Mouse (Mus musculus): Measurements from ENCODE around the gene Vamp8. TPM values are rescaled to one million over a fixed set of nuclear protein-coding genes. Genes with fewer than 3 reads are reported as not detected.

Gene Vamp8
- 10 to 100 TPM; 48.5 to 50.0 TPM for total RNA-seq (2021)
- long read RNA-seq, experiment 1, transcript Vamp8-202 (2 exons, 2,076 nt) = minor isoform, 12 of 102 reads
- long read RNA-seq, experiment 1, transcript Vamp8-201 (3 exons, 820 nt) = major isoform, 81 of 102 reads
- long read RNA-seq, experiment 1, partial matches to known transcripts = 4 of 102 reads
- long read RNA-seq, experiment 1, other reads (novel, unspliced or antisense) = 5 of 102 reads
- long read RNA-seq, experiment 2, transcript Vamp8-201 (3 exons, 820 nt) = major isoform, 93 of 116 reads
- long read RNA-seq, experiment 2, transcript Vamp8-202 (2 exons, 2,076 nt) = minor isoform, 15 of 116 reads
- long read RNA-seq, experiment 2, partial matches to known transcripts = 0 of 116 reads
- long read RNA-seq, experiment 2, other reads (novel, unspliced or antisense) = 8 of 116 reads

- intact Hi-C loops (cut with DNase I) = no loop called here
- peak; percentile 87 to 88 for DNase-seq
These were observed at the start of gene Vamp8 for GRCm38 (mm10) chr6:72389941-72390771. Gene Vamp8 (minus strand): TSS chr6:72390703.

GRCm38 (mm10) chr6:72439355-72440185, 49.1 kb upstream of the Vamp8 start, which contains the start of gene Mat2a:
Gene Mat2a (minus strand): TSS chr6:72439558.
- peak; percentile 91 to 92 for DNase-seq
- intact Hi-C loops (cut with DNase I) = loop anchor here (5.0 kb wide), 2 partner anchors 33 to 78 kb away; no protein-coding TSS in a partner anchor

GRCm38 (mm10) chr6:72438862-72439354, 48.4 kb upstream of the Vamp8 start:
- peak; percentile 89 to 90 for DNase-seq

GRCm38 (mm10) chr6:72438226-72438625, 47.7 kb upstream of the Vamp8 start:
- intact Hi-C loops (cut with DNase I) = loop anchor here (5.0 kb wide), 1 partner anchor 34 kb away; no protein-coding TSS in a partner anchor
- DNase-seq = no peak

More at GRCm38 (mm10) chr6:72438862-72439354, 48.4 kb upstream of the Vamp8 start:
- intact Hi-C loops (cut with DNase I) = loop anchor here (5.0 kb wide), 1 partner anchor 33 kb away; no protein-coding TSS in a partner anchor

- DNase-seq = no peak
- intact Hi-C loops (cut with DNase I) = no loop called here
These were observed 41.6 kb upstream of the Vamp8 start for GRCm38 (mm10) chr6:72432153-72432552.

- intact Hi-C loops (cut with DNase I) = no loop called here
- no peak for DNase-seq
These were observed 40.8 kb upstream of the Vamp8 start for GRCm38 (mm10) chr6:72430989-72431921.

GRCm38 (mm10) chr6:72429061-72429842, 38.7 kb upstream of the Vamp8 start:
- intact Hi-C loops (cut with DNase I) = no loop called here
- no peak for DNase-seq

GRCm38 (mm10) chr6:72428036-72428435, 37.5 kb upstream of the Vamp8 start:
- peak; percentile 66 to 71 for DNase-seq
- intact Hi-C loops (cut with DNase I) = loop anchor here (1.0 kb wide), 1 partner anchor 106 kb away; no protein-coding TSS in a partner anchor

GRCm38 (mm10) chr6:72425646-72426045, 35.1 kb upstream of the Vamp8 start:
- no peak for DNase-seq
- intact Hi-C loops (cut with DNase I) = loop anchor here (1.0 kb wide), 1 partner anchor 141 kb away; no protein-coding TSS in a partner anchor

GRCm38 (mm10) chr6:72420901-72421300, 30.4 kb upstream of the Vamp8 start:
- no peak for DNase-seq
- intact Hi-C loops (cut with DNase I) = no loop called here

- intact Hi-C loops (cut with DNase I) = no loop called here
- no peak for DNase-seq
These were observed 29.3 kb upstream of the Vamp8 start for GRCm38 (mm10) chr6:72419806-72420205.

GRCm38 (mm10) chr6:72418279-72418678, 27.8 kb upstream of the Vamp8 start:
- intact Hi-C loops (cut with DNase I) = no loop called here
- no peak for DNase-seq

- intact Hi-C loops (cut with DNase I) = no loop called here
These were observed 25.7 kb upstream of the Vamp8 start for GRCm38 (mm10) chr6:72415964-72416772.

GRCm38 (mm10) chr6:72415181-72415580, 24.7 kb upstream of the Vamp8 start:
- intact Hi-C loops (cut with DNase I) = no loop called here
- no peak for DNase-seq

More at GRCm38 (mm10) chr6:72415964-72416772, 25.7 kb upstream of the Vamp8 start:
- no peak for DNase-seq

GRCm38 (mm10) chr6:72414076-72414756, 23.7 kb upstream of the Vamp8 start, which contains the start of gene Ggcx:
Gene Ggcx (plus strand): TSS chr6:72414308.
- intact Hi-C loops (cut with DNase I) = no loop called here

GRCm38 (mm10) chr6:72410518-72410917, 20.0 kb upstream of the Vamp8 start:
- no peak for DNase-seq

More at GRCm38 (mm10) chr6:72414076-72414756, 23.7 kb upstream of the Vamp8 start, which contains the start of gene Ggcx:
- peak; percentile 88 to 94 for DNase-seq

More at GRCm38 (mm10) chr6:72410518-72410917, 20.0 kb upstream of the Vamp8 start:
- intact Hi-C loops (cut with DNase I) = loop anchor here (1.0 kb wide), 1 partner anchor 224 kb away; no protein-coding TSS in a partner anchor

Measured in gastrocnemius, postnatal 36 days (tissue).